In the genomic region with DNA sequence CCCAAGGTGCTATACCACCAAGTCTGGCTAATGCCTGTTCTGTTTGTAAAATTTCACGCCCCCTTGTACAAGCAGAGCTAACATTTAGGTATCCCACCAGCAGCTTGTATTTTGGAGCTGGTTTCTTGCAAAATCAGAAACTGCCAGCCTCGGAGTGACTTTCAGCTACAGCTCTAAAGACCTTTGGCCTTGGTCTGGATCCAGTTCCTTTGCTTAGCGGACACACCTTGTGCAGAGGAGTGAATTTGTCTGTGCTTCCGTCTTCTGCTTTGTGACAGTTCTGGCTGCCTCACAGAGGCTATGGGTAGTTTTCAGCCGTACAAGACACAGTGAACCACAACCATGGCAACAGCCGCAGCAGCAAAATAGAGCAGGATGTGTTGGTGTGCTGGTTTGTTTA, we compare ENCODE assay signal across 30 mouse cellular contexts. TPM values are rescaled to one million over a fixed set of nuclear protein-coding genes. Genes with fewer than 3 reads are reported as not detected.
DNase-seq lines count a peak whose midpoint lies in the region; ATAC-seq and TF ChIP-seq lines count a peak whose summit lies in the region.
"Had no signal": no experiment of that assay in that cellular context is flagged by ENCODE, and none has a peak within 500 bp of the region (broad histone marks: within the 10 kb centered on the region; RNA-seq: fewer than 3 reads in every experiment).

No protein-coding gene starts in this region.

- H3K9ac ChIP-seq in kidney, embryonic 16.5 days (replicated peaks; ENCODE audit: low read length): no peak overlapping the region
- no peak overlapping the region for H3K9ac ChIP-seq in intestine, embryonic 16.5 days (ENCODE audit: low read depth, low read length)
- H3K9ac ChIP-seq in hindbrain, embryonic 11.5 days (ENCODE audit: low read depth, low read length): no peak overlapping the region
- H3K9ac ChIP-seq: embryonic facial prominence, embryonic 15.5 days; forebrain, embryonic 13.5 days; hindbrain, embryonic 12.5 days; liver, embryonic 14.5 days; lung, embryonic 14.5 days had no signal

- no peak overlapping the region for H3K4me2 ChIP-seq in kidney, embryonic 16.5 days (replicated peaks; ENCODE audit: low read depth, low read length)
- no peak overlapping the region for H3K4me2 ChIP-seq in intestine, embryonic 16.5 days (ENCODE audit: low read depth, low read length)
- no peak overlapping the region for H3K4me2 ChIP-seq in hindbrain, embryonic 11.5 days (replicated peaks; ENCODE audit: low read depth, low read length)
- H3K4me2 ChIP-seq: embryonic facial prominence, embryonic 15.5 days; forebrain, embryonic 13.5 days; hindbrain, embryonic 12.5 days; lung, embryonic 14.5 days had no signal

- no peak for TF ChIP-seq CTCF in kidney, adult 2 months (conservative IDR thresholded peaks at IDR 0.05; ENCODE audit: insufficient read depth, insufficient read length, low read depth, low read length)
- no peak for TF ChIP-seq CTCF in small intestine, adult 2 months (IDR thresholded peaks at IDR 0.05; ENCODE audit: extremely low read depth, insufficient read length, insufficient replicate concordance, low read depth, low read length)

- no peaks in the 10 kb centered on the region for H3K36me3 ChIP-seq in kidney, adult 2 months (ENCODE audit: control insufficient read depth, insufficient read depth, low read length)
- no peaks in the 10 kb centered on the region for H3K36me3 ChIP-seq in kidney, embryonic 16.5 days (ENCODE audit: insufficient read depth, low read length)
- H3K36me3 ChIP-seq in intestine, embryonic 16.5 days (ENCODE audit: control insufficient read depth, insufficient read depth, low read length): no peaks in the 10 kb centered on the region
- no peaks in the 10 kb centered on the region for H3K36me3 ChIP-seq in small intestine, adult 2 months (ENCODE audit: control insufficient read depth, insufficient read depth, low read length)
- no peaks in the 10 kb centered on the region for H3K36me3 ChIP-seq in hindbrain, embryonic 11.5 days (ENCODE audit: control insufficient read depth, insufficient read depth, low read length)
- H3K36me3 ChIP-seq: embryonic facial prominence, embryonic 10.5 days; embryonic facial prominence, embryonic 15.5 days; hindbrain, embryonic 12.5 days had no signal

- no peak for TF ChIP-seq POLR2A in kidney, adult 2 months (IDR thresholded peaks at IDR 0.05; ENCODE audit: low read depth, low read length)
- no peak for TF ChIP-seq POLR2A in small intestine, adult 2 months (IDR thresholded peaks at IDR 0.05; ENCODE audit: low read depth, low read length)

- H3K4me1 ChIP-seq in kidney, adult 2 months (ENCODE audit: control insufficient read depth, insufficient read depth, low read length): 0 out of 2 replicates have a peak, but pooled peaks cover 2% of the 10 kb centered on the region
- no peaks in the 10 kb centered on the region for H3K4me1 ChIP-seq in kidney, embryonic 16.5 days (ENCODE audit: insufficient read depth, low read length)
- H3K4me1 ChIP-seq in brown adipose tissue, adult 24 weeks (ENCODE audit: control insufficient read depth, insufficient read depth, insufficient read length, low read length): peaks cover 6% of the 10 kb centered on the region; the same call in 1 of the 2 replicates
- no peaks in the 10 kb centered on the region for H3K4me1 ChIP-seq in intestine, embryonic 16.5 days (ENCODE audit: control insufficient read depth, insufficient read depth, low read length)
- peaks cover 12% of the 10 kb centered on the region; the same call in 1 of the 2 replicates for H3K4me1 ChIP-seq in small intestine, adult 2 months (ENCODE audit: control insufficient read depth, insufficient read depth, insufficient read length, low read length)
- H3K4me1 ChIP-seq in hindbrain, embryonic 11.5 days (replicated peaks; ENCODE audit: control insufficient read depth, insufficient read depth, low read length): no peaks in the 10 kb centered on the region
- H3K4me1 ChIP-seq: embryonic facial prominence, embryonic 10.5 days; embryonic facial prominence, embryonic 15.5 days; forebrain, embryonic 13.5 days; hindbrain, embryonic 12.5 days had no signal

- peak; percentile 69 for DNase-seq in kidney, adult 2 months
- no peak for DNase-seq in hindbrain, embryonic 11.5 days (ENCODE audit: low spot score)
- no peak for DNase-seq in spleen, postnatal 14 days (ENCODE audit: low spot score in 2 of 2)
- DNase-seq: adrenal gland, adult 8-10 months; B cell, adult 2 months; cerebellum, adult 18-20 months; cerebellum, postnatal 14 days; gastrocnemius, postnatal 14 days; heart, postnatal 14 days; layer of hippocampus, postnatal 36 days; left cerebral cortex, postnatal 4 days; lung, embryonic 14.5 days; lung, postnatal 14 days; midbrain, embryonic 14.5 days; thymus, postnatal 14 days had no signal

- WGBS in kidney, adult 2 months: 61% methylated on average over 6 of the region's 6 CpGs
- 83% methylated on average over 6 of the region's 6 CpGs for WGBS in kidney, embryonic 16.5 days
- WGBS in intestine, embryonic 16.5 days: 77% methylated on average over 6 of the region's 6 CpGs
- WGBS in small intestine, adult 2 months: 42% methylated on average over 6 of the region's 6 CpGs
- WGBS in hindbrain, embryonic 11.5 days: 83% methylated on average over 6 of the region's 6 CpGs

- no peak overlapping the region for H3K4me3 ChIP-seq in kidney, adult 2 months (ENCODE audit: insufficient read depth, low read depth, low read length)
- H3K4me3 ChIP-seq in kidney, embryonic 16.5 days (ENCODE audit: low read length): no peak overlapping the region
- H3K4me3 ChIP-seq in brown adipose tissue, adult 24 weeks (ENCODE audit: insufficient read depth, low read depth, low read length): no peak overlapping the region
- no peak overlapping the region for H3K4me3 ChIP-seq in intestine, embryonic 16.5 days (ENCODE audit: low read length)
- H3K4me3 ChIP-seq in small intestine, adult 2 months (ENCODE audit: low read depth, low read length): no peak overlapping the region
- no peak overlapping the region for H3K4me3 ChIP-seq in hindbrain, embryonic 11.5 days (ENCODE audit: low read depth, low read length)
- H3K4me3 ChIP-seq: embryonic facial prominence, embryonic 10.5 days; embryonic facial prominence, embryonic 15.5 days; forebrain, embryonic 13.5 days; hindbrain, embryonic 12.5 days had no signal

- H3K9me3 ChIP-seq in kidney, embryonic 16.5 days (ENCODE audit: low read length): no peaks in the 10 kb centered on the region
- no peaks in the 10 kb centered on the region for H3K9me3 ChIP-seq in intestine, embryonic 16.5 days (ENCODE audit: control insufficient read depth, low read length)
- no peaks in the 10 kb centered on the region for H3K9me3 ChIP-seq in hindbrain, embryonic 11.5 days (ENCODE audit: control insufficient read depth, low read length)
- H3K9me3 ChIP-seq: embryonic facial prominence, embryonic 10.5 days; embryonic facial prominence, embryonic 15.5 days; forebrain, embryonic 13.5 days; hindbrain, embryonic 12.5 days had no signal

- no peak overlapping the region for H3K27ac ChIP-seq in kidney, adult 2 months (ENCODE audit: insufficient read depth, low read depth, low read length)
- H3K27ac ChIP-seq in kidney, embryonic 16.5 days (ENCODE audit: low read length): no peak overlapping the region
- H3K27ac ChIP-seq in brown adipose tissue, adult 24 weeks (replicated peaks; ENCODE audit: low read depth, low read length): peak overlapping the region; percentile 37
- H3K27ac ChIP-seq in intestine, embryonic 16.5 days (ENCODE audit: low read length): no peak overlapping the region
- H3K27ac ChIP-seq in small intestine, adult 2 months (ENCODE audit: insufficient read depth, low read depth, low read length): peak overlapping the region; percentile 95
- H3K27ac ChIP-seq in hindbrain, embryonic 11.5 days (ENCODE audit: low read depth, low read length): no peak overlapping the region
- H3K27ac ChIP-seq: embryonic facial prominence, embryonic 10.5 days; embryonic facial prominence, embryonic 15.5 days; forebrain, embryonic 13.5 days; hindbrain, embryonic 12.5 days; kidney, postnatal 0 days; liver, embryonic 14.5 days had no signal

- no peak for ATAC-seq in kidney, embryonic 16.5 days (ENCODE audit: low FRiP score, low TSS enrichment)
- ATAC-seq in intestine, embryonic 16.5 days: peak; percentile 67
- ATAC-seq in hindbrain, embryonic 11.5 days (ENCODE audit: low FRiP score): no peak
- ATAC-seq: activated CD4-positive, CD25-positive, alpha-beta regulatory T cell, adult 4 months; forebrain, embryonic 13.5 days had no signal

- no peaks in the 10 kb centered on the region for H3K27me3 ChIP-seq in kidney, adult 2 months (replicated peaks; ENCODE audit: control insufficient read depth, insufficient read depth, low read length)
- H3K27me3 ChIP-seq in kidney, embryonic 16.5 days (ENCODE audit: insufficient read depth, low read length): no peaks in the 10 kb centered on the region
- no peaks in the 10 kb centered on the region for H3K27me3 ChIP-seq in intestine, embryonic 16.5 days (replicated peaks; ENCODE audit: control insufficient read depth, insufficient read depth, low read length)
- H3K27me3 ChIP-seq in small intestine, adult 2 months (ENCODE audit: control insufficient read depth, insufficient read depth, low read length): no peaks in the 10 kb centered on the region
- no peaks in the 10 kb centered on the region for H3K27me3 ChIP-seq in hindbrain, embryonic 11.5 days (ENCODE audit: control insufficient read depth, insufficient read depth, low read length)
- H3K27me3 ChIP-seq: embryonic facial prominence, embryonic 15.5 days; forebrain, embryonic 13.5 days; hindbrain, embryonic 12.5 days had no signal

RNA-seq across cellular contexts. Expression of gene Ocm, which starts 27.9 kb away (rescaled TPM):
- polyA plus RNA-seq in kidney, adult 2 months (2012; rRNA removed): not detected in 2 replicates
- 3.2 and 5.6 TPM in 2 replicates for polyA plus RNA-seq in kidney, embryonic 16.5 days (2015; fragmentation: Nextera tagmentation; extraction: Ambion mirVana)
- not detected in 2 replicates for polyA plus RNA-seq in brown adipose tissue, adult 24 weeks (2012; ENCODE audit: insufficient read depth, insufficient read length, missing spikeins)
- polyA plus RNA-seq in intestine, embryonic 16.5 days (2015; fragmentation: Nextera tagmentation; extraction: Ambion mirVana): not detected in 2 replicates
- 1.0 and 10.3 TPM in 2 replicates for polyA plus RNA-seq in small intestine, adult 2 months (2012; rRNA removed)
- 0.46 TPM in 1 of 2 replicates, not detected in the other for polyA plus RNA-seq in hindbrain, embryonic 11.5 days (2014; fragmentation: Nextera tagmentation; extraction: Ambion mirVana)
- polyA plus RNA-seq: activated CD4-positive, CD25-positive, alpha-beta regulatory T cell, adult 4 months; embryonic facial prominence, embryonic 10.5 days; forebrain, embryonic 13.5 days; heart, embryonic 14.5 days; hindbrain, embryonic 12.5 days; limb, embryonic 14.5 days; liver, embryonic 14.5 days; lung, embryonic 14.5 days; midbrain, embryonic 14.5 days; neural tube, embryonic 14.5 days; urinary bladder, adult 2 months had no signal

RNA-seq across cellular contexts. Expression of gene Ccz1, which starts 39.7 kb away (rescaled TPM):
- 12.9 and 17.3 TPM in 2 replicates for polyA plus RNA-seq in kidney, adult 2 months (2012; rRNA removed)
- 86.7 and 89.2 TPM in 2 replicates for polyA plus RNA-seq in kidney, embryonic 16.5 days (2015; fragmentation: Nextera tagmentation; extraction: Ambion mirVana)
- polyA plus RNA-seq in brown adipose tissue, adult 24 weeks (2012; ENCODE audit: insufficient read depth, insufficient read length, missing spikeins): 44.3 and 48.2 TPM in 2 replicates
- 74.2 and 76.7 TPM in 2 replicates for polyA plus RNA-seq in intestine, embryonic 16.5 days (2015; fragmentation: Nextera tagmentation; extraction: Ambion mirVana)
- 1.7 and 4.0 TPM in 2 replicates for polyA plus RNA-seq in small intestine, adult 2 months (2012; rRNA removed)
- 118 and 121 TPM in 2 replicates for polyA plus RNA-seq in hindbrain, embryonic 11.5 days (2014; fragmentation: Nextera tagmentation; extraction: Ambion mirVana)

RNA-seq across cellular contexts. Expression of gene Lmtk2, which starts 45.9 kb away (rescaled TPM):
- polyA plus RNA-seq in kidney, adult 2 months (2012; rRNA removed): 29.9 and 30.6 TPM in 2 replicates
- 5.6 and 6.5 TPM in 2 replicates for polyA plus RNA-seq in kidney, embryonic 16.5 days (2015; fragmentation: Nextera tagmentation; extraction: Ambion mirVana)
- 18.5 and 18.8 TPM in 2 replicates for polyA plus RNA-seq in brown adipose tissue, adult 24 weeks (2012; ENCODE audit: insufficient read depth, insufficient read length, missing spikeins)
- polyA plus RNA-seq in intestine, embryonic 16.5 days (2015; fragmentation: Nextera tagmentation; extraction: Ambion mirVana): 4.8 and 5.4 TPM in 2 replicates
- polyA plus RNA-seq in small intestine, adult 2 months (2012; rRNA removed): 17.7 and 33.7 TPM in 2 replicates
- 5.6 and 5.8 TPM in 2 replicates for polyA plus RNA-seq in hindbrain, embryonic 11.5 days (2014; fragmentation: Nextera tagmentation; extraction: Ambion mirVana)

Comparison
In these comparisons a context has a peak if more than half of its experiments do, and no peak if none do; other contexts are left out.
1. H3K27ac ChIP-seq: peak in brown adipose tissue, adult 24 weeks (single experiment) and small intestine, adult 2 months (single experiment); none in kidney, adult 2 months (single experiment), kidney, embryonic 16.5 days (single experiment), intestine, embryonic 16.5 days (single experiment) and hindbrain, embryonic 11.5 days (single experiment).